8 mouse cellular contexts compared by ENCODE assay signal in genomic region chr11:117174924-117175323, GRCm38 (mm10). TPM values are rescaled to one million over a fixed set of nuclear protein-coding genes. Genes with fewer than 3 reads are reported as not detected.
DNase-seq lines count a peak whose midpoint lies in the region; ATAC-seq and TF ChIP-seq lines count a peak whose summit lies in the region.

No protein-coding gene starts in this region.

- H3K36me3 ChIP-seq in hindbrain, embryonic 14.5 days (replicated peaks; ENCODE audit: control insufficient read depth, insufficient read depth), result no peaks in the 10 kb centered on the region
- H3K36me3 ChIP-seq in liver, embryonic 12.5 days, result no peaks in the 10 kb centered on the region
- no peaks in the 10 kb centered on the region for H3K36me3 ChIP-seq in neural tube, embryonic 12.5 days

- TF ChIP-seq CTCF in embryonic fibroblast, embryonic 13.5 days (IDR thresholded peaks at IDR 0.05; ENCODE audit: borderline replicate concordance, insufficient read depth, low read length), result no peak

- H3K27ac ChIP-seq in embryonic fibroblast, embryonic 13.5 days (ENCODE audit: insufficient read depth, low read length), result peak overlapping the region; percentile 14; the same call in 1 of the 2 replicates
- peak overlapping the region; percentile 14; the same call in 1 of the 2 replicates for H3K27ac ChIP-seq in hindbrain, embryonic 14.5 days
- no peak overlapping the region for H3K27ac ChIP-seq in liver, embryonic 12.5 days
- no peak overlapping the region for H3K27ac ChIP-seq in neural tube, embryonic 12.5 days

- no peak for ATAC-seq in hindbrain, embryonic 14.5 days (ENCODE audit: low FRiP score)
- no peak for ATAC-seq in liver, embryonic 12.5 days
- ATAC-seq in neural tube, embryonic 12.5 days (ENCODE audit: low FRiP score, low read depth), result no peak

- peak overlapping the region; percentile 20 for H3K4me3 ChIP-seq in embryonic fibroblast, embryonic 13.5 days (ENCODE audit: insufficient read depth, low read length)
- H3K4me3 ChIP-seq in hindbrain, embryonic 14.5 days (replicated peaks; ENCODE audit: low read length), result no peak overlapping the region
- peak overlapping the region; percentile 4; the same call in 1 of the 2 replicates for H3K4me3 ChIP-seq in liver, embryonic 12.5 days
- peak overlapping the region; percentile 19; the same call in 1 of the 2 replicates for H3K4me3 ChIP-seq in neural tube, embryonic 12.5 days

- no peaks in the 10 kb centered on the region for H3K9me3 ChIP-seq in hindbrain, embryonic 14.5 days (ENCODE audit: control insufficient read depth, low read length)
- H3K9me3 ChIP-seq in liver, embryonic 12.5 days (replicated peaks), result peaks cover 2% of the 10 kb centered on the region
- H3K9me3 ChIP-seq in neural tube, embryonic 12.5 days, result no peaks in the 10 kb centered on the region

- peak; percentile 55 to 74 for DNase-seq in spleen, adult 18-20 months
- DNase-seq in spleen, adult 12 weeks (ENCODE audit: low spot score), result no peak
- DNase-seq in hindbrain, embryonic 14.5 days (ENCODE audit: low spot score), result no peak
- DNase-seq in MN1 (ENCODE audit: low spot score), result no peak
- no peak for DNase-seq in frontal cortex, postnatal 14 days (ENCODE audit: low spot score in 2 of 2)

- H3K4me2 ChIP-seq in hindbrain, embryonic 14.5 days (replicated peaks), result peak overlapping the region; percentile 38
- peak overlapping the region; percentile 34 for H3K4me2 ChIP-seq in liver, embryonic 12.5 days
- peak overlapping the region; percentile 43 for H3K4me2 ChIP-seq in neural tube, embryonic 12.5 days (replicated peaks)

- peak; percentile 59 for TF ChIP-seq POLR2A in embryonic fibroblast, embryonic 13.5 days (IDR thresholded peaks at IDR 0.05; ENCODE audit: low read depth, low read length)

- H3K27me3 ChIP-seq in hindbrain, embryonic 14.5 days (ENCODE audit: control insufficient read depth, insufficient read depth, low read length), result no peaks in the 10 kb centered on the region
- H3K27me3 ChIP-seq in liver, embryonic 12.5 days (replicated peaks), result no peaks in the 10 kb centered on the region
- H3K27me3 ChIP-seq in neural tube, embryonic 12.5 days (replicated peaks), result no peaks in the 10 kb centered on the region

- peak overlapping the region; percentile 20; the same call in 1 of the 2 replicates for H3K9ac ChIP-seq in hindbrain, embryonic 14.5 days
- no peak overlapping the region for H3K9ac ChIP-seq in liver, embryonic 12.5 days
- H3K9ac ChIP-seq in neural tube, embryonic 12.5 days, result no peak overlapping the region

- WGBS in hindbrain, embryonic 14.5 days, result 50% methylated on average over 15 of the region's 15 CpGs
- 39% methylated on average over 15 of the region's 15 CpGs for WGBS in liver, embryonic 12.5 days (ENCODE audit: insufficient replicate concordance)
- 42% methylated on average over 15 of the region's 15 CpGs for WGBS in neural tube, embryonic 12.5 days

- no peaks in the 10 kb centered on the region for H3K4me1 ChIP-seq in embryonic fibroblast, embryonic 13.5 days (ENCODE audit: control insufficient read depth, insufficient read depth, low read length)
- H3K4me1 ChIP-seq in hindbrain, embryonic 14.5 days (replicated peaks; ENCODE audit: control insufficient read depth, insufficient read depth, low read length), result peaks cover 13% of the 10 kb centered on the region
- H3K4me1 ChIP-seq in liver, embryonic 12.5 days, result peaks cover 10% of the 10 kb centered on the region; the same call in 1 of the 2 replicates
- peaks cover 9% of the 10 kb centered on the region; the same call in 1 of the 2 replicates for H3K4me1 ChIP-seq in neural tube, embryonic 12.5 days

RNA-seq across cellular contexts. Expression of gene Sept9, which starts 24.5 kb away (rescaled TPM):
- polyA plus RNA-seq in embryonic fibroblast, embryonic 13.5 days (2011; ENCODE audit: insufficient read length, low read depth, missing spikeins), result 198 and 206 TPM in 2 replicates
- 96.5 and 96.9 TPM in 2 replicates for polyA plus RNA-seq in hindbrain, embryonic 14.5 days (2014; fragmentation: Nextera tagmentation; extraction: Ambion mirVana)
- 69.8 and 72.0 TPM in 2 replicates for polyA plus RNA-seq in liver, embryonic 12.5 days (2016; fragmentation: Nextera tagmentation; extraction: Ambion mirVana)
- 164 and 165 TPM in 2 replicates for polyA plus RNA-seq in neural tube, embryonic 12.5 days (2016; fragmentation: Nextera tagmentation; extraction: Ambion mirVana)

RNA-seq across cellular contexts. Expression of gene Sec14l1, which starts 60.0 kb away (rescaled TPM):
- 65.7 and 70.4 TPM in 2 replicates for polyA plus RNA-seq in embryonic fibroblast, embryonic 13.5 days (2011; ENCODE audit: insufficient read length, low read depth, missing spikeins)
- 41.2 and 41.9 TPM in 2 replicates for polyA plus RNA-seq in hindbrain, embryonic 14.5 days (2014; fragmentation: Nextera tagmentation; extraction: Ambion mirVana)
- polyA plus RNA-seq in liver, embryonic 12.5 days (2016; fragmentation: Nextera tagmentation; extraction: Ambion mirVana), result 26.9 and 27.5 TPM in 2 replicates
- 68.8 and 71.5 TPM in 2 replicates for polyA plus RNA-seq in neural tube, embryonic 12.5 days (2016; fragmentation: Nextera tagmentation; extraction: Ambion mirVana)

Comparison
In these comparisons a context has a peak if more than half of its experiments do, and no peak if none do; other contexts are left out.
1. DNase-seq: peak in spleen, adult 18-20 months (2 of 2); none in spleen, adult 12 weeks (single experiment), hindbrain, embryonic 14.5 days (single experiment), MN1 (single experiment) and frontal cortex, postnatal 14 days (0 of 2).
2. H3K27ac ChIP-seq: peak in embryonic fibroblast, embryonic 13.5 days (single experiment) and hindbrain, embryonic 14.5 days (single experiment); none in liver, embryonic 12.5 days (single experiment) and neural tube, embryonic 12.5 days (single experiment).
3. Peak in every context shown above with its lines, with median percentiles within 50 percentile points of each other: H3K4me2 ChIP-seq.